Mouse (Mus musculus): Measurements from ENCODE around the gene Lyst. TPM values are rescaled to one million over a fixed set of nuclear protein-coding genes. Genes with fewer than 3 reads are reported as not detected.

Gene Lyst
- polyA plus RNA-seq, 1 experiment from 2014 or later: 1.9 TPM

- no peak for DNase-seq (ENCODE audit: low spot score)
- WGBS: 62% methylated on average over 5 of the region's 5 CpGs
- no peaks in the 10 kb centered on the region for H3K9me3 ChIP-seq
- H3K4me1 ChIP-seq: no peaks in the 10 kb centered on the region
- H3K27ac ChIP-seq: no peak overlapping the region
- H3K36me3 ChIP-seq: no peaks in the 10 kb centered on the region
- H3K4me3 ChIP-seq: no peak overlapping the region
- no peaks in the 10 kb centered on the region for H3K27me3 ChIP-seq (ENCODE audit: insufficient read depth, poor library complexity, severe bottlenecking)
Measured at GRCm38 (mm10) chr13:13558900-13559299, 31.3 kb upstream of the Lyst start.

DNA sequence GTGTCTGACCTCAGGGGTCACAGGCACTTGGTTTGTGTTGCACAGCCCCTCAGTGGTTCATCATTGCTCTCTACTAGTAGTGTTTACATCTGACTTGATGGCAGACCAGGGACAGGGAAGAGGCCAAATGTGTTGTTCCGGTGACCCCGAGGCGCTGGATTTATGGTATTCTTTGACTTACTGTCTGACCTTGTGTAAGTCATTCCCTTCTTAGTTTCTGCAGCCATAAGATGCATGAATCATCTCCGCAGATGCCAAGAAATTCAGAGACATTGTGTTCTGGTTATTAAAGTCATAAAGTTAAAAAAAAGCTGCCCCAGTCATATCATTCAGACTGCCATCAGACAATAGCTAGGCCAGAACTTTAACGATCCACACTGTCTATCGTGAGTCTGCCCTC, 27.6 kb upstream of the Lyst start:
- no peak overlapping the region for H3K4me3 ChIP-seq
- H3K4me1 ChIP-seq: no peaks in the 10 kb centered on the region
- no peaks in the 10 kb centered on the region for H3K9me3 ChIP-seq
- H3K36me3 ChIP-seq: no peaks in the 10 kb centered on the region
- WGBS: 89% methylated on average over 6 of the region's 6 CpGs
- no peak for DNase-seq (ENCODE audit: low spot score)
- no peaks in the 10 kb centered on the region for H3K27me3 ChIP-seq (ENCODE audit: insufficient read depth, poor library complexity, severe bottlenecking)
- no peak overlapping the region for H3K27ac ChIP-seq

DNA sequence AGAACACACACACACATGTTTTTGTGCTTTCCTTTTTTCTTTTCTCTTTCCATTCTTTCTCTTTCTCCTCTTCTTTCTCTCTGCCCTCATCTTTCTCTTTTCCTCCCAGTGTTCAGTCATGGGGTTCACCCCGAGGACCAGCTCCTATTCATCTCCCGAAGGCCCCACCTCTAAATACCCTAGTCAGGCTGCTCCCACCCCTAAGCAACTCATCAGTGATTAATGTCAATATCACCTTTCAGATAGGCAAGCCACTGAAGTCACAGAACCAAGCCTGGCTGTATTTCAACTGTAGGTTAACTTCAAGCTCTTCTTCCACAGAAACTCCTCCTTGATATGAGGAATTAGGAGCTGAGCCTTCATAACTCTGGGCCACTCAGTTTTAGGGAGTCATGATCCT, 26.1 kb upstream of the Lyst start:
- H3K27me3 ChIP-seq (ENCODE audit: insufficient read depth, poor library complexity, severe bottlenecking): no peaks in the 10 kb centered on the region
- H3K27ac ChIP-seq: no peak overlapping the region
- peaks cover 11% of the 10 kb centered on the region for H3K4me1 ChIP-seq
- H3K36me3 ChIP-seq: no peaks in the 10 kb centered on the region
- H3K4me3 ChIP-seq: no peak overlapping the region
- H3K9me3 ChIP-seq: no peaks in the 10 kb centered on the region
- WGBS: 61% methylated on average over 2 of the region's 2 CpGs
- no peak for DNase-seq (ENCODE audit: low spot score)

GRCm38 (mm10) chr13:13564541-13564940, 25.7 kb upstream of the Lyst start:
- Histone ChIP-seq H3K9me3 (no peaks in the 10 kb centered on the region), H3K4me3 (no peak overlapping the region), H3K27me3 (ENCODE audit: insufficient read depth, poor library complexity, severe bottlenecking) (no peaks in the 10 kb centered on the region), H3K27ac (no peak overlapping the region), H3K36me3 (no peaks in the 10 kb centered on the region), H3K4me1 (peaks cover 15% of the 10 kb centered on the region)
- no peak for DNase-seq (ENCODE audit: low spot score)
- 61% methylated on average over 4 of the region's 4 CpGs for WGBS

GRCm38 (mm10) chr13:13567640-13568039, 22.6 kb upstream of the Lyst start:
- H3K4me1 ChIP-seq: peaks cover 16% of the 10 kb centered on the region
- no peak overlapping the region for H3K27ac ChIP-seq
- no peaks in the 10 kb centered on the region for H3K9me3 ChIP-seq
- H3K4me3 ChIP-seq: no peak overlapping the region
- no peak for DNase-seq (ENCODE audit: low spot score)
- 86% methylated on average over 6 of the region's 6 CpGs for WGBS
- no peaks in the 10 kb centered on the region for H3K27me3 ChIP-seq (ENCODE audit: insufficient read depth, poor library complexity, severe bottlenecking)
- no peaks in the 10 kb centered on the region for H3K36me3 ChIP-seq

- WGBS: 5% methylated on average over 1 of the region's 1 CpGs
- Histone ChIP-seq H3K27me3 (ENCODE audit: insufficient read depth, poor library complexity, severe bottlenecking) (no peaks in the 10 kb centered on the region), H3K27ac (no peak overlapping the region), H3K9me3 (no peaks in the 10 kb centered on the region), H3K36me3 (no peaks in the 10 kb centered on the region), H3K4me1 (peaks cover 16% of the 10 kb centered on the region), H3K4me3 (no peak overlapping the region)
- DNase-seq (ENCODE audit: low spot score): no peak
Measured at GRCm38 (mm10) chr13:13568824-13569223, 21.4 kb upstream of the Lyst start.

GRCm38 (mm10) chr13:13569603-13570002, 20.6 kb upstream of the Lyst start:
- DNase-seq (ENCODE audit: low spot score): no peak
- Histone ChIP-seq H3K36me3 (no peaks in the 10 kb centered on the region), H3K4me3 (no peak overlapping the region), H3K27ac (0 out of 2 replicates have a peak overlapping the region, but pooled peaks have one; percentile 47), H3K27me3 (ENCODE audit: insufficient read depth, poor library complexity, severe bottlenecking) (no peaks in the 10 kb centered on the region), H3K4me1 (peaks cover 16% of the 10 kb centered on the region), H3K9me3 (no peaks in the 10 kb centered on the region)

- Histone ChIP-seq H3K36me3 (no peaks in the 10 kb centered on the region), H3K27ac (no peak overlapping the region), H3K27me3 (ENCODE audit: insufficient read depth, poor library complexity, severe bottlenecking) (no peaks in the 10 kb centered on the region), H3K9me3 (no peaks in the 10 kb centered on the region), H3K4me3 (no peak overlapping the region), H3K4me1 (peaks cover 25% of the 10 kb centered on the region)
- WGBS: 76% methylated on average over 10 of the region's 10 CpGs
- no peak for DNase-seq (ENCODE audit: low spot score)
Measured at GRCm38 (mm10) chr13:13572060-13572835, 17.9 kb upstream of the Lyst start.

- WGBS: 78% methylated on average over 2 of the region's 2 CpGs
- H3K4me3 ChIP-seq: no peak overlapping the region
- no peaks in the 10 kb centered on the region for H3K27me3 ChIP-seq (ENCODE audit: insufficient read depth, poor library complexity, severe bottlenecking)
- no peak for DNase-seq (ENCODE audit: low spot score)
- no peaks in the 10 kb centered on the region for H3K9me3 ChIP-seq
- H3K27ac ChIP-seq: no peak overlapping the region
- peaks cover 25% of the 10 kb centered on the region for H3K4me1 ChIP-seq
- no peaks in the 10 kb centered on the region for H3K36me3 ChIP-seq
Measured at GRCm38 (mm10) chr13:13572941-13573340, 17.3 kb upstream of the Lyst start.

DNA sequence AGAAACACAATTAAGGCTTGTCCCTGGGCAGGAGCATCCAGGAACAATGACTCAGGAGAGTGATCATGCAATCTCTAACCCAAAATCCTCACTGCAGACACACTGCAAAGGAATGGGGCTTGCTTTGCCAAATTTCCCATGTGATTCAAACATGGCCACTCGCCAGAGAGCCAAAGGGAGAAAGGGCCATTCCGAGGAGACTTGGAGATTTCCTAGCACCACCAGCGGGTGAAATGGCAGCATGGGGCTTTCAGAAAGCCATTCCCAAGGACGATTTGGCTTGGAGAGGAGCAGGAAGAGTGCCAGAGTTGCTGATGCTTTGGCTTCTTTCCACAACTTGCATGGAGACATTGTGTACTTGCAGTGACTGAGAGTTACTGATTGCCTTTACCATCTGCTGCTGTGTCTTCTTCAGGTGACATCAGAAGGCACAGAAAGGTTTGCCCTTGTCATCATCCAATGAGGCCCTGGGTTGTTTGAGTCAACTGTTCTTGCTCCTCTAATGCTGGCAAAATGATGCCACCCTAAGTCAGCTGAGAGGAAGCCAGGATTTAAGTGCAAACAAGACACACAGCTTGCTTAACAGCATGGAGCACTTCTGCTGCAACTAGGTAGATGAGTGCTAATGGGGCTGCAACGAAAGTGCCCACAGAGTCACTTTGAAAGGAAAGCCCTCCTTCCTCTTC, 16.5 kb upstream of the Lyst start:
- no peak overlapping the region for H3K27ac ChIP-seq
- no peaks in the 10 kb centered on the region for H3K27me3 ChIP-seq (ENCODE audit: insufficient read depth, poor library complexity, severe bottlenecking)
- no peak for DNase-seq (ENCODE audit: low spot score)
- H3K4me3 ChIP-seq: no peak overlapping the region
- H3K9me3 ChIP-seq: no peaks in the 10 kb centered on the region
- no peaks in the 10 kb centered on the region for H3K36me3 ChIP-seq
- H3K4me1 ChIP-seq: peaks cover 18% of the 10 kb centered on the region
- WGBS: 68% methylated on average over 5 of the region's 5 CpGs

DNA sequence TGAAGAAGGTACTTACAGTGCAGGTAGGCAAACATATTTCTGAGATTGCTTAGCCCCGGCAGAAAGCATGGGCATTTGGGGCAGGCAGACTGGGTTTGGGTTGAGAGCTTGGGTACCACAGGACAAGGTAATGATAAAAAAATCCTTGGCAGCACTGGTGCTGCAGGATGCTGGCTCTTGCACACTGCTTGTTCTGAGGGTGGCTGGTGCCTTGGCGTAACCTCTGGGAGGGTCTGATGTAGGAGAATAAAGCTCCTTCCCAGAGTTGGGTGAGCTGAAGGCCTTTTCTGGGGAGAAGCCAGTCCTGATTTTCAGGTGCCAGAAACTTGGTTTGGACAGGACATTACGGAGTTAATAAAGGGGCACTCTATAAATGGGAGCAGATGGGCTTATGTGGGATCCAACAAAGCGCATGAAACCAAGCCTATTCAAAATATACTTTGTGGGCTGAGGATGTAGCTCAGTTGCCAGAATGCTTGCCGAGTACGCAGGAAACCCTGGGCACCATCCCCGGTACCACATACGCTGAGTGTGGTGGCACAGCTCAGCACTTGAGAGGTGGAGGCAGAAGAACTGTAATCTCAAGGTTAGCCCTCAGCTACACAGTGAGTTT, 15.8 kb upstream of the Lyst start:
- no peak overlapping the region for H3K4me3 ChIP-seq
- no peaks in the 10 kb centered on the region for H3K9me3 ChIP-seq
- no peaks in the 10 kb centered on the region for H3K36me3 ChIP-seq
- no peak overlapping the region for H3K27ac ChIP-seq
- DNase-seq (ENCODE audit: low spot score): no peak
- H3K4me1 ChIP-seq: peaks cover 11% of the 10 kb centered on the region
- no peaks in the 10 kb centered on the region for H3K27me3 ChIP-seq (ENCODE audit: insufficient read depth, poor library complexity, severe bottlenecking)
- 84% methylated on average over 8 of the region's 8 CpGs for WGBS

- no peaks in the 10 kb centered on the region for H3K27me3 ChIP-seq (ENCODE audit: insufficient read depth, poor library complexity, severe bottlenecking)
- no peaks in the 10 kb centered on the region for H3K9me3 ChIP-seq
- H3K4me3 ChIP-seq: no peak overlapping the region
- no peak for DNase-seq (ENCODE audit: low spot score)
- no peaks in the 10 kb centered on the region for H3K36me3 ChIP-seq
- 81% methylated on average over 8 of the region's 8 CpGs for WGBS
- H3K4me1 ChIP-seq: peaks cover 9% of the 10 kb centered on the region; the same call in 1 of the 2 replicates
- no peak overlapping the region for H3K27ac ChIP-seq
Measured at GRCm38 (mm10) chr13:13575106-13575505, 15.1 kb upstream of the Lyst start.

GRCm38 (mm10) chr13:13576469-13577205, 13.6 kb upstream of the Lyst start:
- DNase-seq (ENCODE audit: low spot score): no peak
- Histone ChIP-seq H3K36me3 (no peaks in the 10 kb centered on the region), H3K27ac (no peak overlapping the region), H3K9me3 (no peaks in the 10 kb centered on the region), H3K27me3 (ENCODE audit: insufficient read depth, poor library complexity, severe bottlenecking) (no peaks in the 10 kb centered on the region), H3K4me3 (no peak overlapping the region), H3K4me1 (peaks cover 9% of the 10 kb centered on the region; the same call in 1 of the 2 replicates)
- WGBS: 39% methylated on average over 8 of the region's 8 CpGs
